Mouse (Mus musculus): ENCODE results near the gene Grb2. TPM values are rescaled to one million over a fixed set of nuclear protein-coding genes. Genes with fewer than 3 reads are reported as not detected.
A peak's percentile ranks its signal among the peaks of the same experiment; 100 is the strongest.

Gene Grb2
- polyA plus RNA-seq, 1 experiment from 2014 or later: 92.0 TPM

DNA sequence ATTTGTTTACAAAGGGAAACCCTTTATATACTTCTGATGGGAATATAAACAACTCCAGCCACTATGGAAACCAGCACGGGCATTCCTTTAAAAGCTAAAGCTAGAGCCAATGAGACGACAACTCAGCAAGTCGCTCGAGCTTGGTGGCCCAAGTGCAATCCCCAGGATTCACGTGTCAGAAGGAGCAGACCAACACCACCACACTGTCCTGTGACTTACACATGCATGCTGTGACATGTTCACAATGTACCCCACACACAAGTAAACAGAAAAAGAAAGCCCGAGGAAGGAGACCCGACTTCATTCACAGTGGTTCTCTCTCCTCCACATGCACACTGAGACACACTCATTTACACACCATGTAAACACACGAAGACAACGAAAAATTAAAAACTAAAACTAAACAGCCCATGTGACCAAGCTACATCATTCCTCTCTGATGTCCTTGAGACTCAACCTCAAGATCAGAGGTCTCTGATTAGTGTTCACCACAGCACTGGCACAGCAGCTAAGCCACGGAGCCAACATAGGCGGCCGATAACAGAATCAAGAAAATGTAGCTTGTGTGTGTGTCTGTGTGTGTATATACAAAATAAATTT lies 14.3 kb downstream of the Grb2 start:
- no peak overlapping the region for H3K27ac ChIP-seq
- WGBS: 90% methylated on average over 12 of the region's 12 CpGs
- ATAC-seq (replicated peaks; ENCODE audit: low FRiP score): no peak
- peaks cover 36% of the 10 kb centered on the region for H3K4me1 ChIP-seq
- H3K36me3 ChIP-seq: peaks cover 26% of the 10 kb centered on the region
- H3K9me3 ChIP-seq (replicated peaks): no peaks in the 10 kb centered on the region
- no peak overlapping the region for H3K4me3 ChIP-seq (replicated peaks)
- H3K27me3 ChIP-seq: no peaks in the 10 kb centered on the region
- H3K9ac ChIP-seq: no peak overlapping the region
- no peak overlapping the region for H3K4me2 ChIP-seq

DNA sequence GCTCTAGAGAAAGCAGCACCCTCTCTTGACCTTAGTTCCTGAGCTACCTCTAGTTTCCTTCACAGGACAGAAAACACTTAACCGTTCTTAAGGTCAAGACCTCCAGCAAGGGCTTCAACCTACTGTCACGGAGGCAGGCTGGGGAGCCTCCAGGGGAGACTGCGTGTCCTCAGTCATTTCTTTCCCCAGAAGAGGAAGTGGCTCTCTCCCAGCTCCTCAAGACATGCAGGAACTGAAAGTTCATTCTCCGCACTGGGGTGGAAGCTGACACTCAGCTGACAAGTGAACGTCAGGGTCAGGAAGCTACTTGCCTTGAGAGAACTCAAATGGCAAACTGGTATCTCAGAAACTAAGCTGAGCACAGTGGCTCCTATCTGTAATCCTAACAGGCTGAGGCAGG lies 15.6 kb downstream of the Grb2 start:
- Histone ChIP-seq H3K4me2 (no peak overlapping the region), H3K4me3 (replicated peaks) (no peak overlapping the region), H3K27ac (no peak overlapping the region), H3K4me1 (peaks cover 26% of the 10 kb centered on the region), H3K9me3 (replicated peaks) (no peaks in the 10 kb centered on the region), H3K36me3 (peaks cover 26% of the 10 kb centered on the region), H3K27me3 (no peaks in the 10 kb centered on the region), H3K9ac (no peak overlapping the region)
- no peak for ATAC-seq (replicated peaks; ENCODE audit: low FRiP score)
- 24% methylated on average over 5 of the region's 5 CpGs for WGBS

DNA sequence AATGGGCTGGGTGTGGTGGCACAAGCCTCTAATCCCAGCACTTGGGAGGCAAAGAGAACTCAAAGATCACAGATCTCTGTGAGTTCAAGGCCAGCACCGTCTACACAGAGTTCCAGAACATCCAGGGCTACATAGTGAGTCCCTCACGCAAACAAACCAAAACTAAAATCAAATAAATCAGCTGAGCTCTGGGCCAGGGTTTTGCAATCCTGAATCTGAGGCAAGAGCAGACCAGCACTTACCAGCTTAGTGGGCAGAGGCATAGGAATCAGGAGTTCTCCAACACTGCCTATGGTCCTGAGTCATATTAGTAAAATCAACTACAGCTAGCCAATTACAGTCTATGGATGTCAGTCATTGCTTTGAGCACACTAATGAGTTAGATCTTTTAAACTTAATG lies 16.4 kb downstream of the Grb2 start:
- Histone ChIP-seq H3K27me3 (no peaks in the 10 kb centered on the region), H3K36me3 (peaks cover 25% of the 10 kb centered on the region), H3K4me1 (peaks cover 18% of the 10 kb centered on the region), H3K27ac (no peak overlapping the region), H3K9ac (no peak overlapping the region), H3K9me3 (replicated peaks) (no peaks in the 10 kb centered on the region), H3K4me3 (replicated peaks) (no peak overlapping the region), H3K4me2 (no peak overlapping the region)
- ATAC-seq (replicated peaks; ENCODE audit: low FRiP score): no peak
- WGBS: 87% methylated on average over 2 of the region's 2 CpGs

DNA sequence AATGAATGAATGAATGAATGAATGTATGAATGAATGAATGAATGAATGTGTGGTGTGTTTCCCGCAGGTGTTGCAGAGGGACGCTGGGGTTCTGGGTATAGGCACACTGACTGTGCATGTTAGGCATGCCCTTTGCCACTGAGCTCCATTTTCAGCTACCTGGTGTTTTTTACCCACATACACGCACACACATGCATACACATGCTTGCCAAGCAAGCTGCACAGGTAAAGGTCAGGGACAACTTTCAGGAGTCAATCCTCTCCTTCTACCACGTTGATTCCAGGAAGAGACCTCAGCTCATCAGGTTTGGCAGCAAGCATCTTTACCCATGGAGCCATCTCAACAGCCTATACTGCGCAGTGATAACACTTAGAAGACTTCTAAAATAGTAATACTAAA lies 16.9 kb downstream of the Grb2 start:
- Histone ChIP-seq H3K27me3 (no peaks in the 10 kb centered on the region), H3K36me3 (peaks cover 20% of the 10 kb centered on the region), H3K9me3 (replicated peaks) (no peaks in the 10 kb centered on the region), H3K4me1 (peaks cover 18% of the 10 kb centered on the region), H3K9ac (no peak overlapping the region), H3K27ac (no peak overlapping the region), H3K4me2 (no peak overlapping the region), H3K4me3 (replicated peaks) (no peak overlapping the region)
- 95% methylated on average over 5 of the region's 5 CpGs for WGBS
- ATAC-seq (replicated peaks; ENCODE audit: low FRiP score): no peak

DNA sequence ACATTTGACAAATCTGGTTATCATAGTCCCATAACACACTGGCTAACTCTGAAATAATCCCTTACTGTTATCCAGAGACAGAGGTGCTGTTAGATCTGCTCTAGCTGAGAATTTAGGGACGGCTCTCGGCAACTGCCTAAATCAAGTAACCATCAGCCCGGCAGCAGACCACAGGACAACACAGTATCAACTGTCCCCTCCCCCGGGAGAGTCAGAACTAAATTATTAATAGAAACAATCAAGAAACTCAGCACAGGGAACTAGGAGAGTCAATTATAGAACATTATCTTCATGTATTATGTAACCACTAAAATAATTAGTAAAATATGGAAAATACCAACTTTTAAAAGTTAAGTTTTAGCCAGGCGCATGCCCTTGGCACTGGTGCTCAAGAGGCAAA lies 17.4 kb downstream of the Grb2 start:
- Histone ChIP-seq H3K9ac (no peak overlapping the region), H3K9me3 (replicated peaks) (no peaks in the 10 kb centered on the region), H3K4me1 (peaks cover 13% of the 10 kb centered on the region), H3K36me3 (peaks cover 20% of the 10 kb centered on the region), H3K27ac (no peak overlapping the region), H3K27me3 (no peaks in the 10 kb centered on the region), H3K4me3 (replicated peaks) (no peak overlapping the region), H3K4me2 (no peak overlapping the region)
- WGBS: 78% methylated on average over 5 of the region's 5 CpGs
- ATAC-seq (replicated peaks; ENCODE audit: low FRiP score): no peak

DNA sequence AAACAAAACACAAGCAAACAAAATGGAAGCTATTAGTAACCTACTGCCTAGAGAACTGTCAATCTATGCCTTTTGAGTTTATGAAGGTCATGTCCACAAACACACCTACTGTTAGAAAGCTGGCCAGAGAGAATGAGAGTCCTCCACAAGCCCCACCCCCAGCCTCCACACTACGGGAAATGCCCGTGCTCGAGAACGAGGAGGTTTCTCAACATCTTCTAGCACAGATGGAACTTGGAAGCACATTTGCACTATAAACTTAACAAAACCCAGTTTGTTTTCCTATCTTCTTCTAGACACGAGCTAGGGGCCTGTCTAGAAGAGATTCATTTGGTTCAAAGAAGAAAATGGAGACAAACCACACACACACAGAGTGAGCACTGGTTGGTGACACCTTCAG lies 18.0 kb downstream of the Grb2 start:
- no peak overlapping the region for H3K4me2 ChIP-seq
- H3K4me3 ChIP-seq (replicated peaks): no peak overlapping the region
- no peaks in the 10 kb centered on the region for H3K27me3 ChIP-seq
- H3K9me3 ChIP-seq (replicated peaks): no peaks in the 10 kb centered on the region
- no peak overlapping the region for H3K9ac ChIP-seq
- H3K36me3 ChIP-seq: peaks cover 20% of the 10 kb centered on the region
- H3K27ac ChIP-seq: no peak overlapping the region
- no peak for ATAC-seq (replicated peaks; ENCODE audit: low FRiP score)
- H3K4me1 ChIP-seq: peaks cover 8% of the 10 kb centered on the region
- 84% methylated on average over 5 of the region's 5 CpGs for WGBS

DNA sequence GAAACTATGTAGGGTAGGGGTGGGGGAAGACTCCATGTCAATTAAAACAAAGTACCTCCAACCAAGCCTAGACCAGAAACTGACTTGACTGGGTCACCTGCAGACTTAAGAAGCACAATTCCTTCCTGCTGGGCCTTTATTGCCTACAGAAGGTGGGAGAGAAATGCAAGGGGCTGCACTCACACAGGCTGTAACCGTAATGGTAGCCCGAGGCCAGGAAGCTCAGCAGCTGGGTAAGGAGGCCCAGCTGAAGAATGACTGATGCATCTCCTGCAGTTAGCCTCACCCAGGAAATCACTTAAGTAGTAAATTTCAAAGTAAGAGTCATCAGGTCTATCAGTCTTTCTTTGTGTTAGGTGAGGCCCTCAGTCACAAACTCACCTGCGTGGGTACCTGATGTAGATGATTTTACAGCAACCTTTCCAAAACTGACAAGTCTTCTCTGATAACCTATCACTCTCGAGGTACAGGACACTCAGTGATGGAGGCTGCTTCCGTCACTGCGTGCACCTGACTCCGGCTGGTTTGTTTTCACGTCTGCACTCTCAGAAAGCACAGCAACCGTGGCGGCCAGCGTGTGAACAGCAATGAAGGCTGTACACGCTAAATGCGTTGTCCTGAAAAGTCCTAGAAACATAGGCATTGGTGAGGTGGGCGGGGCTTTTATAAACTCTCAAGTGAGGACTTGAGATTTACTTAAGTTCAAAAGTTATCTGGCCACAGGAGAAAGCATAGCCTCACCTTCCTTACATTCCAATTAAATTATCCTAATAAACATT lies 19.1 kb downstream of the Grb2 start:
- no peak overlapping the region for H3K9ac ChIP-seq
- no peak overlapping the region for H3K27ac ChIP-seq
- no peak overlapping the region for H3K4me2 ChIP-seq
- H3K9me3 ChIP-seq (replicated peaks): no peaks in the 10 kb centered on the region
- H3K4me1 ChIP-seq: peaks cover 13% of the 10 kb centered on the region
- no peak overlapping the region for H3K4me3 ChIP-seq (replicated peaks)
- no peaks in the 10 kb centered on the region for H3K27me3 ChIP-seq
- 95% methylated on average over 14 of the region's 14 CpGs for WGBS
- ATAC-seq (replicated peaks; ENCODE audit: low FRiP score): no peak
- peaks cover 20% of the 10 kb centered on the region for H3K36me3 ChIP-seq

DNA sequence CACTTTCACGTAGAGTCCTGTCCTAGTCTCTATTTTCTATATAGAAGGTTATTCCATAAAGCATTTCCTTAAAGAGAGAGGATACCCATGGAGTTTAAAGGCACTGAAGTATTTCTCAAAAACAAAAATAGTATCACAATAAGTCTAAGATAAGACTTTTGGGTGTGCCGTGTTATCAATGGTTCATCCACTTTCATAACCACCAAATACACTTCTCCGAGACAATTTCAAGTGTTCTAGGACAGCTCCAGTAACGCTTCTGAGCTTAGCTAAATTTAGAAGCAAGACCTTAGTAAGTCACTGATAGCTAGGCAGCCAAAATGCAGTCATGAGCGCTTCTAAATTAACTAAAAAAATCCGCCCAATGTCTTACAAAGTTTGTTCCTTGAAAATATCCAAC lies 22.0 kb downstream of the Grb2 start:
- 0 out of 2 replicates have a peak, but pooled peaks cover 7% of the 10 kb centered on the region for H3K4me1 ChIP-seq
- H3K4me3 ChIP-seq (replicated peaks): no peak overlapping the region
- no peak for ATAC-seq (replicated peaks; ENCODE audit: low FRiP score)
- no peak overlapping the region for H3K4me2 ChIP-seq
- peak overlapping the region; percentile 1; the same call in 1 of the 2 replicates for H3K27ac ChIP-seq
- WGBS: 86% methylated on average over 6 of the region's 6 CpGs
- no peaks in the 10 kb centered on the region for H3K9me3 ChIP-seq (replicated peaks)
- H3K27me3 ChIP-seq: no peaks in the 10 kb centered on the region
- peaks cover 43% of the 10 kb centered on the region for H3K36me3 ChIP-seq
- H3K9ac ChIP-seq: no peak overlapping the region

DNA sequence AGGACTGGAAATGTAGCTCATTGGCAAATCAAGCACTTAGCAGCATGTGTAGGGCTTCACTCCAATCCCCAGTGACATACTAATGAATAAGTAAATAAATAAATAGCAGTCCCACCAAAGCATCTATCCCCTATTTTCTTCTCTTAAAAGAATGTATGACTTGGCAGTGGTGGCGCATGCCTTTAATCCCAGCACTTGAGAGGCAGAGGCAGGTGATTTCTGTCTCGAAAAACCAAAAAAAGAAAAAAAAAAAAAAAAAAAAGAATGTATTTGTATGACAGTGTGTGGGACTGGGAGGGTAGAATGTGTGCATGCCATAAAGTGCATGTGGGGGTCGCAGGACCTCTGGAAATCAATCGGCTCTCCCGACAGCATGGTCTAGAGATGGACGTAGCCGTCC lies 22.4 kb downstream of the Grb2 start:
- Histone ChIP-seq H3K9me3 (replicated peaks) (no peaks in the 10 kb centered on the region), H3K27me3 (no peaks in the 10 kb centered on the region), H3K4me3 (replicated peaks) (no peak overlapping the region), H3K4me2 (no peak overlapping the region), H3K4me1 (0 out of 2 replicates have a peak, but pooled peaks cover 5% of the 10 kb centered on the region), H3K27ac (peak overlapping the region; percentile 1; the same call in 1 of the 2 replicates), H3K36me3 (peaks cover 44% of the 10 kb centered on the region), H3K9ac (no peak overlapping the region)
- 75% methylated on average over 7 of the region's 7 CpGs for WGBS
- ATAC-seq (replicated peaks; ENCODE audit: low FRiP score): no peak

DNA sequence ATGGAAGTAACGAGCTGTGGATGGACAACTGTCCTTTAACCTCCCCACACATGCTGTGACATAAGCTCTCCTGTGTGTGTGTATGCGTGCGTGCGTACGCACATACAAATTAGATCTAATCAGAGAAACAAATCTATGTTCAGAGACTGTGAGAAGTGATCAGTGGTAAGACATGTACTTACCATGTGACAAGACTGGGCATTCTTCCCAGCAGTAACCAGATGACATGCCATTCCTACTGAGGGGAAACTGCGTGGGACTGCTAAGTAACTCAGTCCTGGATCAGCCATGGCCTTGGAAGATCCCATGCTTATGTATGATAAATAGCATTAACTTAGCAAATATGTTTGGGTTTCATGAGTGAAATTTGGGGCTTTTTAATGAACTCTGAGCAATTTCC lies 23.5 kb downstream of the Grb2 start:
- peaks cover 49% of the 10 kb centered on the region for H3K36me3 ChIP-seq
- no peak overlapping the region for H3K4me2 ChIP-seq
- no peak overlapping the region for H3K4me3 ChIP-seq (replicated peaks)
- 92% methylated on average over 6 of the region's 6 CpGs for WGBS
- H3K4me1 ChIP-seq: 0 out of 2 replicates have a peak, but pooled peaks cover 5% of the 10 kb centered on the region
- H3K9me3 ChIP-seq (replicated peaks): no peaks in the 10 kb centered on the region
- ATAC-seq (replicated peaks; ENCODE audit: low FRiP score): no peak
- no peaks in the 10 kb centered on the region for H3K27me3 ChIP-seq
- H3K27ac ChIP-seq: no peak overlapping the region
- H3K9ac ChIP-seq: no peak overlapping the region

DNA sequence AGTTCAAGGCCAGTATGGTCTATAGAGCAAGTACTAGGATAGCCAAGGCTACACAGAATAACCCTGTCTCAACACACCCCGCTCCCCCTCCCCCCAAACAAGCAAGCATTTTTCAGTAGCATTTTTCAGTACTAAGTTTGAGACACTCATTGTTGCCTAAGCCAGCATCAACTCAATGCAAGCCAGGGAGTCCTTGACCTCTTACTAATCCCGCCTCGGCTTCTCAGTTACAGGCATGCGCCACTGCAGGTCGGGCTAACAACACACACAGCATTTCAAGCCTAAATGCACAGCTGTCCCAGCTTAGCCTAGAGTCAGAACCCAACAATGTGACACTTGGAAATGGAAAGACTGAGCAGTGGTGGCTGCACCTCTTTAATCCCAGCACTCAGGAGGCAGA lies 25.1 kb downstream of the Grb2 start:
- Histone ChIP-seq H3K9ac (no peak overlapping the region), H3K27ac (no peak overlapping the region), H3K4me2 (no peak overlapping the region), H3K9me3 (replicated peaks) (no peaks in the 10 kb centered on the region), H3K4me1 (0 out of 2 replicates have a peak, but pooled peaks cover 5% of the 10 kb centered on the region), H3K36me3 (peaks cover 50% of the 10 kb centered on the region), H3K4me3 (replicated peaks) (no peak overlapping the region), H3K27me3 (no peaks in the 10 kb centered on the region)
- WGBS: 89% methylated on average over 5 of the region's 5 CpGs
- no peak for ATAC-seq (replicated peaks; ENCODE audit: low FRiP score)

DNA sequence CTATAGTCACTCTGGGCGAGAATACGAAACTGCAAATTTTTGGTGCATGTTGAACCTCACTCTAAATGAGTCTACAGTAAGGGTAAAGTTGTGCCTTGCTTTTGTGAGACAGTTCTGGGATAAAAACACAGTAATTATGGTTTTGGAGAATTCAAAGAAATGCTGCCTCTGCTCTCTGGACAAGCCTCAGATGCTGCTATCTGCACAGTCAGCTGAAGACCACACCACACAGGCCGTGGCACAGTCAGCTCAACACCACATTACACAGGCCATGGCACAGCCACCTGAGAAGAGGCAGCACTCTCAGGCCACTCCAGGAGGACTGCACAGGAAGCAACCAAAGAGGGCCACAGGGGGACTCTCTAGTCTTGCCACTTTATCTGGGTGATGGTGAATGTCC lies 26.0 kb downstream of the Grb2 start:
- Histone ChIP-seq H3K4me1 (0 out of 2 replicates have a peak, but pooled peaks cover 5% of the 10 kb centered on the region), H3K4me2 (no peak overlapping the region), H3K27ac (no peak overlapping the region), H3K9ac (no peak overlapping the region), H3K36me3 (peaks cover 50% of the 10 kb centered on the region), H3K4me3 (replicated peaks) (no peak overlapping the region), H3K9me3 (replicated peaks) (no peaks in the 10 kb centered on the region), H3K27me3 (no peaks in the 10 kb centered on the region)
- ATAC-seq (replicated peaks; ENCODE audit: low FRiP score): no peak
- WGBS: 93% methylated on average over 3 of the region's 3 CpGs
